Mouse (Mus musculus) MEL (cell line): ENCODE data around the gene Egfl8.

Source experiments
- CTCF ChIP-seq, 3 experiments: IDR thresholded peaks in 2 of 3; conservative IDR thresholded peaks in 1 of 3; 2 replicates each; pipeline ENCODE4 v1.5.1; 2011 to 2012; ENCODE audit warnings: low read length in 3 of 3, low read depth in 2 of 3, mild to moderate bottlenecking in 2 of 3, improper control_type of control experiment in 1 of 3, inconsistent platforms in 1 of 3, mixed read lengths in 1 of 3, moderate library complexity in 1 of 3; ENCODE audit not compliant: control insufficient read depth in 1 of 3, insufficient read depth in 1 of 3, poor library complexity in 1 of 3, severe bottlenecking in 1 of 3
- EP300 ChIP-seq, 2 experiments: IDR thresholded peaks; 2 replicates each; pipeline ENCODE4 v1.6.1; 2011; ENCODE audit warnings: improper control_type of control experiment in 2 of 2, low read length in 2 of 2, low read depth in 1 of 2, mild to moderate bottlenecking in 1 of 2
- HCFC1 ChIP-seq: IDR thresholded peaks from 2 replicates; pipeline ENCODE4 v1.6.1; 2012; ENCODE audit warnings: low read depth, mild to moderate bottlenecking, inconsistent platforms, low read length, improper control_type of control experiment, moderate library complexity
- NELFE ChIP-seq: IDR thresholded peaks from 2 replicates; pipeline ENCODE4 v1.6.1; 2011; ENCODE audit warnings: low read depth, low read length, improper control_type of control experiment
- POLR2A ChIP-seq, 2 experiments: IDR thresholded peaks; 2 replicates each; pipeline ENCODE4 v1.6.1; 2011 to 2012; ENCODE audit warnings: low read length in 2 of 2, mild to moderate bottlenecking in 2 of 2, control low read depth in 1 of 2, improper control_type of control experiment in 1 of 2, low read depth in 1 of 2, moderate library complexity in 1 of 2; ENCODE audit not compliant: control insufficient read depth in 1 of 2, insufficient read depth in 1 of 2, poor library complexity in 1 of 2
- POLR2AphosphoS2 ChIP-seq: IDR thresholded peaks from 2 replicates; pipeline ENCODE4 v1.6.1; 2011; ENCODE audit warnings: low read length, improper control_type of control experiment
- RCOR1 ChIP-seq: IDR thresholded peaks from 2 replicates; pipeline ENCODE4 v1.6.1; 2012; ENCODE audit warnings: low read depth, mild to moderate bottlenecking, inconsistent platforms, low read length, improper control_type of control experiment
- USF2 ChIP-seq, 2 experiments: IDR thresholded peaks; 2 replicates each; pipeline ENCODE4 v1.6.1; 2011 to 2012; ENCODE audit warnings: improper control_type of control experiment in 2 of 2, low read length in 2 of 2, borderline replicate concordance in 1 of 2, inconsistent platforms in 1 of 2, low read depth in 1 of 2, mild to moderate bottlenecking in 1 of 2; ENCODE audit not compliant: insufficient read depth in 1 of 2

GRCm38 (mm10) chr17:34652985-34653384 lies 37.2 kb upstream of the Egfl8 start:
- TF ChIP-seq NELFE (no peak), POLR2AphosphoS2 (no peak), CTCF (IDR thresholded peaks at IDR 0.05 in 2 of 3, conservative IDR thresholded peaks at IDR 0.05 in 1 of 3; ENCODE audit: control insufficient read depth in 1 of 3, insufficient read depth in 1 of 3, low read depth in 2 of 3, low read length in 3 of 3, poor library complexity in 1 of 3, severe bottlenecking in 1 of 3) (no peak), RCOR1 (no peak), EP300 (IDR thresholded peaks at IDR 0.05; ENCODE audit: low read depth in 1 of 2, low read length in 2 of 2) (no peak), USF2 (IDR thresholded peaks at IDR 0.05; ENCODE audit: borderline replicate concordance in 1 of 2, insufficient read depth in 1 of 2, low read depth in 1 of 2, low read length in 2 of 2) (no peak), HCFC1 (no peak), POLR2A (IDR thresholded peaks at IDR 0.05; ENCODE audit: control insufficient read depth in 1 of 2, insufficient read depth in 1 of 2, low read depth in 1 of 2, low read length in 2 of 2, poor library complexity in 1 of 2) (no peak)
